Mouse (Mus musculus) CH12.LX (cell line): Measurements from ENCODE around the gene Ccdc141.

Source experiments
- CTCF ChIP-seq, 2 experiments: IDR thresholded peaks in 1 of 2; conservative IDR thresholded peaks in 1 of 2; 2 replicates each; pipeline ENCODE4 v1.5.1; 2011 to 2012; ENCODE audit warnings: low read depth in 2 of 2, low read length in 2 of 2, improper control_type of control experiment in 1 of 2, inconsistent platforms in 1 of 2, mild to moderate bottlenecking in 1 of 2, moderate library complexity in 1 of 2
- EP300 ChIP-seq: IDR thresholded peaks from 2 replicates; pipeline ENCODE4 v1.6.1; 2011; ENCODE audit warnings: low read length, improper control_type of control experiment
- HCFC1 ChIP-seq: IDR thresholded peaks from 2 replicates; pipeline ENCODE4 v1.6.1; 2012; ENCODE audit warnings: low read depth, mild to moderate bottlenecking, inconsistent platforms, low read length, improper control_type of control experiment
- MAX ChIP-seq: IDR thresholded peaks from 2 replicates; pipeline ENCODE4 v1.6.1; 2011; ENCODE audit warnings: low read length, improper control_type of control experiment
- POLR2A ChIP-seq: IDR thresholded peaks from 2 replicates; pipeline ENCODE4 v1.6.1; 2011; ENCODE audit warnings: low read depth, mild to moderate bottlenecking, improper control_type of control experiment, low read length
- ZKSCAN1 ChIP-seq: IDR thresholded peaks from 2 replicates; pipeline ENCODE4 v1.6.1; 2012; ENCODE audit warnings: low read depth, inconsistent platforms, low read length, improper control_type of control experiment, borderline replicate concordance
- ZNF384 ChIP-seq: IDR thresholded peaks from 2 replicates; pipeline ENCODE4 v1.6.1; 2012; ENCODE audit warnings: low read depth, low read length, improper control_type of control experiment, inconsistent platforms

GRCm38 (mm10) chr2:77206951-77207350 lies 36.5 kb upstream of the Ccdc141 start:
- TF ChIP-seq MAX (no peak), POLR2A (no peak), CTCF (conservative IDR thresholded peaks at IDR 0.05 in 1 of 2, IDR thresholded peaks at IDR 0.05 in 1 of 2; ENCODE audit: low read depth in 2 of 2, low read length in 2 of 2) (no peak), ZKSCAN1 (no peak), HCFC1 (no peak), EP300 (no peak), ZNF384 (no peak)
